Mouse (Mus musculus) embryonic fibroblast, embryonic 13.5 days (primary cell): Measurements from ENCODE around the gene Wfdc6a. TPM values are rescaled to one million over a fixed set of nuclear protein-coding genes. Genes with fewer than 3 reads are reported as not detected.

Experiments used
- H3K27ac ChIP-seq: 2 replicates; pipeline ENCODE4 v1.5.1; 2012; ENCODE audit warnings: low read length, control low read depth, inconsistent platforms; ENCODE audit not compliant: insufficient read depth
- H3K4me1 ChIP-seq: 2 replicates; pipeline ENCODE4 v1.6.1; 2011; ENCODE audit warnings: low read length; ENCODE audit not compliant: control insufficient read depth, insufficient read depth
- H3K4me3 ChIP-seq: 2 replicates; pipeline ENCODE4 v1.5.1; 2011; ENCODE audit warnings: mild to moderate bottlenecking, control low read depth, low read length; ENCODE audit not compliant: insufficient read depth
- CTCF ChIP-seq: IDR thresholded peaks from 2 replicates; pipeline ENCODE4 v1.5.1; 2011; ENCODE audit warnings: mild to moderate bottlenecking, control low read depth, low read length, moderate library complexity, borderline replicate concordance; ENCODE audit not compliant: insufficient read depth
- POLR2A ChIP-seq: IDR thresholded peaks from 2 replicates; pipeline ENCODE4 v1.6.1; 2011; ENCODE audit warnings: low read depth, mild to moderate bottlenecking, control low read depth, low read length, moderate library complexity
- polyA plus RNA-seq: library from polyadenylated mRNA; stranded (reverse); fragments of >200 nt; gene quantifications from 2 replicates; pipeline ENCODE4 v1.2.4, GENCODE M21; 2011; ENCODE audit warnings: low read depth; ENCODE audit not compliant: missing spikeins, insufficient read length

Gene Wfdc6a
- polyA plus RNA-seq, 1 experiment, result not detected

DNA sequence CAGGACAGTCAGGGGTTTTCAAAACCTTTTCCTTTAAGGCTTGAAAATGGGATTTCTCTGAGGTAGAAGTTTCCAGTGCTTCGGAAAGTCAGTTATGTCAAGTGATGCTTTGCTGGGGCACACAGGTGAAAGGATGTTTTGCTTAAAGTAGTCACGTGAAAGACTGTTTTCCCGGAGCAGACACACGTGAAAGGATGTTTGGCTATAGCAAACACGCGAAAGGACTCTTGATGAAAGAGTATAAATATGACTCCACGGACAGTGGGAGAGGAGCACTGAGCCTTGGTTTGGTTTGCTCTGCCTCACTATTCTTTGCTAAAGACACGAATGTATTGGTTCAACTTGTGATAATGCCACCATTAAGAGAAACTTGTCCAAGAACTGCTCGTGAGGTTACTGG is 33.7 kb downstream of the Wfdc6a start:
- TF ChIP-seq CTCF, result no peak
- TF ChIP-seq POLR2A, result no peak
- Histone ChIP-seq H3K4me1 (peaks cover 6% of the 10 kb centered on the region; the same call in 1 of the 2 replicates), H3K4me3 (no peak overlapping the region), H3K27ac (no peak overlapping the region)

DNA sequence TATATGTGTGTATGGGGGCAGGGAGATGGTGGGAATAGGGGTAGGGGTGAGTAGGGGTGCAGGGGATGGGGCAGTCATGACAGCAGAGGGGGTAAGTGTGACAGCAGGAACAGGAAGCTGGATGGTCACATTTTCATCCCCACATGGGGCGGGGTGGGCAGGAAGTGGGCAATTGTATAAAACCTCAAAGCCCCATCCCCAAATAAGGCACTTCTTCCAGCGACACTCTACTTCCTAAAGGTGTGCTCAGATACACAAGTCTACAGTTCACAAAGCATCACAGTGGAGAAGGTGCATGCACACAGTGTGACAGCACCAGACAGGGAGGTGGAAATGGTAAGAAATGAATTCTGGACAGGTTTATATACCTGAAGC is 34.4 kb downstream of the Wfdc6a start:
- no peak overlapping the region for H3K4me3 ChIP-seq
- no peak overlapping the region for H3K27ac ChIP-seq
- peaks cover 6% of the 10 kb centered on the region; the same call in 1 of the 2 replicates for H3K4me1 ChIP-seq
- no peak for TF ChIP-seq CTCF

- Histone ChIP-seq H3K27ac (no peak overlapping the region), H3K4me3 (no peak overlapping the region), H3K4me1 (peaks cover 6% of the 10 kb centered on the region; the same call in 1 of the 2 replicates)
- TF ChIP-seq POLR2A, result no peak
- TF ChIP-seq CTCF, result no peak
Observed at GRCm38 (mm10) chr2:164549963-164550894, 35.0 kb downstream of the Wfdc6a start.

- TF ChIP-seq POLR2A (no peak), CTCF (no peak)
- Histone ChIP-seq H3K4me1 (peaks cover 6% of the 10 kb centered on the region; the same call in 1 of the 2 replicates), H3K27ac (no peak overlapping the region), H3K4me3 (no peak overlapping the region)
Observed at GRCm38 (mm10) chr2:164549338-164549737, 35.9 kb downstream of the Wfdc6a start.

- no peak overlapping the region for H3K4me3 ChIP-seq
- H3K27ac ChIP-seq, result no peak overlapping the region
- TF ChIP-seq POLR2A, result no peak
- no peak for TF ChIP-seq CTCF
- peaks cover 6% of the 10 kb centered on the region; the same call in 1 of the 2 replicates for H3K4me1 ChIP-seq
Observed at GRCm38 (mm10) chr2:164544454-164545097, 40.7 kb downstream of the Wfdc6a start.

DNA sequence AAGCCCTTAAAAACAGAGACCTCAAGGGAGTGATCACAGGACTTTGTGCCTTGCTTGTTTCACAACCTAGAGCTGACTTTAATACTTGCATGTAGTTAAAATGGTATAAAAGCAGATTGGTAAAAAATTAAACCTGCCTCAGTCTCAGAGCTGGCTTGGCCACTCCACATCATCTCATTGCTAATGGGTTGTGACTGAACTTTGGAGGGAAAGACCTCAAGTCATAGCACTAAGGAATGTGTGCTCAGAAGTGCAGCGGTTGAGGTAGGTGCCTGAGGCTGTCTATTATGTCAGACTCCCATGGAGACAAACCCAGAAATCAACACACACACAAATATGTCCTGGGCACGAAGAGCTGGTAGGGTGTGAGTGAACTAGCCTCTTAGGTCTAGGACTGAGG is 41.5 kb downstream of the Wfdc6a start:
- Histone ChIP-seq H3K4me1 (no peaks in the 10 kb centered on the region), H3K4me3 (no peak overlapping the region), H3K27ac (no peak overlapping the region)
- TF ChIP-seq POLR2A (no peak), CTCF (no peak)

DNA sequence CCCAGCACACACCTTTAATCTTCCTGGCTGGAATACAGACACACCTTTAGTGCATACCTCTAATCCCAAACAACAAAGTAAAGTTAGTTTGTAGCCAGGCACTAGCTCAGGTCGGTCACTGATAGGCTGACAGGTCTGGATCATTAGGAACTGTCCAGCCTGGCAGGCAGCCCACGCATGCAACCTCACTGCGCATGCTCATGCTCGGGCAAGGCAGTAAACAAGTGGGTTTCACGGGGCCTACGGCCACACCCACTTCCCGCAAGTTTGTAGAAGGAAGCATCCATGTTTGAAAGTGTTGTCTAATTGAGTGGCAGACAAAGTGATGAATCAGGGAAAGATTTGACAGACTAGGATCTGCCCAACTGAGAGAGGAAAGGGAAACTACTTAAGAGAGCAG is 42.6 kb downstream of the Wfdc6a start:
- H3K4me1 ChIP-seq, result no peaks in the 10 kb centered on the region
- no peak overlapping the region for H3K4me3 ChIP-seq
- H3K27ac ChIP-seq, result no peak overlapping the region
- TF ChIP-seq POLR2A (no peak), CTCF (no peak)

DNA sequence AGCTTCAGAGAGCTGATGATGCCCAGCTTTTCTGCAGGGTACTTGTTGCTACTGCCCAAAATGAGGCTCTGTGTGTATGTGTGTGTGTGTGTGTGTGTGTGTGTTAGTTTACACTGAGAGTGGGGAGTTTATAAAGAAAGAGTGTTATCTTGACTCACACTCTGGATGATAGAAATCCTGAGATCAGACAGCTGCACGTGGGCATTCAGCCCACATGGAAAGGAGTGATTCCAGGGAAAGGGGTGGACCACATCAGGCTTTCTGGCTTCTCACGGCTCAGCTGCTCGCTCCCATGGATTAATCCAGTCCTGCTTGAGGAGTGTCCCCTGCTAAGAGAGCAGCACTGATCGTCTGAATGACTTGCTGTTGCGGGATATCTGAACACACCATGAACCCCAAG is 43.1 kb downstream of the Wfdc6a start:
- Histone ChIP-seq H3K4me3 (no peak overlapping the region), H3K4me1 (no peaks in the 10 kb centered on the region), H3K27ac (no peak overlapping the region)
- TF ChIP-seq CTCF, result no peak
- no peak for TF ChIP-seq POLR2A

DNA sequence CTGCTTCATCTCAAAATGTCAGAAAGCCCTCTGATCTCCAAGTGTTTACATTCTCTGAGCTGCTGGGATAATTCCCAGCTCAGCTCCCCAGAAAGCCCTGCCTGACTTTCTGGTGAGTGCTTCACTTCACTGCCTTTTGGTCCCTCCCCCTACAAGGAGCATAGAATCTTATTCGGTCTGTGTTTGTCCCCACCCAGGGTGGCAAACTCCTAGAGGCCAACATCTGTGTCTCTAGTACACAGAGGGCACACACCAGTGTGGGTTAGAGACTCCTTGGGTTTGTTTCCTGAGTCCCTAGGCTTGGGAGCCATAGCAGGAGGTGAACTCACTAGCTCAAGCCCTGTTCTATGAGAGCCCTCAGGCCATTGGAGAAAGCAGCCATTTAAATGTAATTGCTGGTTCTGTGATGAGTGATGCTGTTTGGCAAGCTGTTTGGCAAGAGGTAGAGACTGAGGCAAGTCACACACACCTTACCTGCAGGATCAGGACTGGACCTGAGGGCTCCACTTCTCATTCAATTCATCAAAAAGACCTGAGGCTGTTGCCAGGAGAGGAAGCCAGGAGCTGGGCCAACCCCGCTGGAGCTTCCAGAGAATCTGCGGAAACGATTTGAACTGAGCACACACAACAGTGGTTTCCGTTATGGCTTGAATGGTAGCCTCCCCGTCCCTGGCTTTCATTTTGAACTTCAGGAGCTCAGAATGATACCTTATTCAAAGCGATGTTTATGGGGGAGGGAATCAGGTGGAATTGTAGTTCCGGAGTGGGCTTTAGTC is 44.4 kb downstream of the Wfdc6a start:
- Histone ChIP-seq H3K4me3 (no peak overlapping the region), H3K4me1 (no peaks in the 10 kb centered on the region), H3K27ac (no peak overlapping the region)
- TF ChIP-seq POLR2A (no peak), CTCF (no peak)

DNA sequence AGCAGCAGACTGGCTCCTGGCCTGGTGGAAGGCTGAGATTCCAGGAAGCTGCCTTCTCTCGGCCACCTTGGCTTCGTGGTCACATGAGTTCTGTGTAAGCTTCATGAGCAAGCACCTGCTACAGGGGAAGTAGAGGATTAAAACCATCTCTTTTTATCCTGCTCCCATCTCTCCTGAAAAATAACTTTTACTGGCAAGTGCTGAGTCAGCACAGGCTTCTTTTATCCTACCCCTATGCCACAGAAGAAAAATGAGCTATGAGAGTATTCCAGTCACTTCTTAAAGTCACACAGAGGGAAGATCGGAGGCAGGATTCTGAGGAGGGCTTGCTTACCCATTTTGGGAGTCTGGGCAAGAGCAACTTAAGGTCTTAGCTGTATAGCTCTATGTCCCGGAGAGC is 48.2 kb downstream of the Wfdc6a start:
- no peaks in the 10 kb centered on the region for H3K4me1 ChIP-seq
- no peak overlapping the region for H3K27ac ChIP-seq
- no peak for TF ChIP-seq POLR2A
- TF ChIP-seq CTCF, result no peak
- H3K4me3 ChIP-seq, result no peak overlapping the region
